10 mouse cellular contexts compared by ENCODE assay signal in genomic region chr4:120730146-120730545, GRCm38 (mm10). TPM values are rescaled to one million over a fixed set of nuclear protein-coding genes. Genes with fewer than 3 reads are reported as not detected.
A peak's percentile ranks its signal among the peaks of the same experiment; 100 is the strongest.
DNase-seq lines count a peak whose midpoint lies in the region; ATAC-seq and TF ChIP-seq lines count a peak whose summit lies in the region.
"Had no signal": no experiment of that assay in that cellular context is flagged by ENCODE, and none has a peak within 500 bp of the region (broad histone marks: within the 10 kb centered on the region; RNA-seq: fewer than 3 reads in every experiment).

No protein-coding gene starts in this region.

- peak overlapping the region; percentile 9; the same call in 1 of the 2 replicates for H3K27ac ChIP-seq in limb, embryonic 15.5 days
- no peak overlapping the region for H3K27ac ChIP-seq in limb, embryonic 10.5 days
- H3K27ac ChIP-seq in forebrain, embryonic 11.5 days (ENCODE audit: low read depth, low read length), result no peak overlapping the region
- H3K27ac ChIP-seq: liver, embryonic 14.5 days; stomach, embryonic 15.5 days had no signal

- no peak overlapping the region for H3K9ac ChIP-seq in limb, embryonic 15.5 days
- H3K9ac ChIP-seq in forebrain, embryonic 11.5 days (ENCODE audit: low read length), result no peak overlapping the region
- H3K9ac ChIP-seq: liver, embryonic 14.5 days; stomach, embryonic 15.5 days had no signal

- no peaks in the 10 kb centered on the region for H3K9me3 ChIP-seq in limb, embryonic 15.5 days
- H3K9me3 ChIP-seq in limb, embryonic 10.5 days (replicated peaks), result no peaks in the 10 kb centered on the region
- H3K9me3 ChIP-seq in forebrain, embryonic 11.5 days (ENCODE audit: control insufficient read depth, low read length), result no peaks in the 10 kb centered on the region
- H3K9me3 ChIP-seq: stomach, embryonic 15.5 days had no signal

- peak; percentile 39 for DNase-seq in adrenal gland, postnatal 10 days
- DNase-seq in adrenal gland, postnatal 4 days (ENCODE audit: low spot score in 2 of 2), result no peak
- DNase-seq in limb, embryonic 10.5 days (ENCODE audit: low spot score), result no peak
- peak; percentile 70 to 71 for DNase-seq in cerebellum, postnatal 36 days
- peak; percentile 15 for DNase-seq in lung, adult 2 months
- no peak for DNase-seq in forebrain, embryonic 11.5 days (ENCODE audit: low spot score)

- H3K4me3 ChIP-seq in limb, embryonic 15.5 days, result no peak overlapping the region
- H3K4me3 ChIP-seq in limb, embryonic 10.5 days, result no peak overlapping the region
- no peak overlapping the region for H3K4me3 ChIP-seq in lung, adult 2 months (replicated peaks; ENCODE audit: extremely low read depth, low read depth, low read length)
- H3K4me3 ChIP-seq in forebrain, embryonic 11.5 days (ENCODE audit: low read depth, low read length), result no peak overlapping the region

- peaks cover 15% of the 10 kb centered on the region for H3K27me3 ChIP-seq in limb, embryonic 15.5 days
- H3K27me3 ChIP-seq in limb, embryonic 10.5 days (ENCODE audit: low read depth, poor library complexity, severe bottlenecking), result peaks cover 39% of the 10 kb centered on the region
- peaks cover 13% of the 10 kb centered on the region; the same call in 1 of the 2 replicates for H3K27me3 ChIP-seq in forebrain, embryonic 11.5 days (ENCODE audit: control insufficient read depth, insufficient read depth, low read length)

- no peak for ATAC-seq in limb, embryonic 15.5 days (ENCODE audit: insufficient number of reproducible peaks, low FRiP score, low TSS enrichment, low read depth)
- no peak for ATAC-seq in frontal cortex, adult (ENCODE audit: low TSS enrichment)
- ATAC-seq in forebrain, embryonic 11.5 days (replicated peaks; ENCODE audit: low FRiP score), result no peak

- H3K36me3 ChIP-seq in limb, embryonic 15.5 days, result no peaks in the 10 kb centered on the region
- H3K36me3 ChIP-seq in limb, embryonic 10.5 days, result no peaks in the 10 kb centered on the region
- H3K36me3 ChIP-seq in forebrain, embryonic 11.5 days (ENCODE audit: control insufficient read depth, insufficient read depth, low read length), result no peaks in the 10 kb centered on the region
- H3K36me3 ChIP-seq: stomach, embryonic 15.5 days had no signal

- TF ChIP-seq POLR2A in lung, adult 2 months (IDR thresholded peaks at IDR 0.05; ENCODE audit: borderline replicate concordance, extremely low read depth, low read depth, low read length), result no peak

- H3K4me1 ChIP-seq in limb, embryonic 15.5 days, result peaks cover 37% of the 10 kb centered on the region
- peaks cover 41% of the 10 kb centered on the region for H3K4me1 ChIP-seq in limb, embryonic 10.5 days
- H3K4me1 ChIP-seq in lung, adult 2 months (ENCODE audit: control insufficient read depth, insufficient read depth, low read length), result peaks cover 6% of the 10 kb centered on the region; the same call in 1 of the 2 replicates
- peaks cover 8% of the 10 kb centered on the region; the same call in 1 of the 2 replicates for H3K4me1 ChIP-seq in forebrain, embryonic 11.5 days (replicated peaks; ENCODE audit: control insufficient read depth, insufficient read depth, low read length)

- 52% methylated on average over 6 of the region's 6 CpGs for WGBS in limb, embryonic 15.5 days
- 62% methylated on average over 6 of the region's 6 CpGs for WGBS in limb, embryonic 10.5 days
- WGBS in lung, adult 2 months, result 23% methylated on average over 6 of the region's 6 CpGs
- WGBS in forebrain, embryonic 11.5 days, result 76% methylated on average over 6 of the region's 6 CpGs

- TF ChIP-seq CTCF in lung, adult 2 months (IDR thresholded peaks at IDR 0.05; ENCODE audit: insufficient read depth, low read length), result no peak

- no peak overlapping the region for H3K4me2 ChIP-seq in limb, embryonic 15.5 days
- no peak overlapping the region for H3K4me2 ChIP-seq in forebrain, embryonic 11.5 days (ENCODE audit: low read depth, low read length, severe bottlenecking)

RNA-seq across cellular contexts. Expression of gene Kcnq4, which starts 18.3 kb away (rescaled TPM):
- 1 to 10 TPM; 4.1 to 7.7 TPM for total RNA-seq in adrenal gland, postnatal 10 days (2021)
- total RNA-seq in adrenal gland, postnatal 4 days (2021), result 1 to 10 TPM; 5.6 to 6.5 TPM
- polyA plus RNA-seq in limb, embryonic 15.5 days (2015; fragmentation: Nextera tagmentation; extraction: Ambion mirVana), result 3.9 and 4.6 TPM in 2 replicates
- polyA plus RNA-seq in limb, embryonic 10.5 days (2016; fragmentation: Nextera tagmentation; extraction: Ambion mirVana), result 3.0 and 6.9 TPM in 2 replicates
- 8.2 and 8.3 TPM in 2 replicates for polyA plus RNA-seq in lung, adult 2 months (2012; rRNA removed)
- 2.6 and 3.0 TPM in 2 replicates for polyA plus RNA-seq in forebrain, embryonic 11.5 days (2014; fragmentation: Nextera tagmentation; extraction: Ambion mirVana)

Comparison
In these comparisons a context has a peak if more than half of its experiments do, and no peak if none do; other contexts are left out.
1. DNase-seq: peak in adrenal gland, postnatal 10 days (single experiment), cerebellum, postnatal 36 days (2 of 2) and lung, adult 2 months (single experiment); none in adrenal gland, postnatal 4 days (0 of 2), limb, embryonic 10.5 days (single experiment) and forebrain, embryonic 11.5 days (single experiment).